Mouse (Mus musculus) cortical plate, adult 2 months (tissue): Measurements from ENCODE around the gene Nxnl1. TPM values are rescaled to one million over a fixed set of nuclear protein-coding genes. Genes with fewer than 3 reads are reported as not detected.

Experiments
- H3K27ac ChIP-seq: fragments of 200-500 bp; 2 replicates; pipeline ENCODE4 v1.5.1; 2012; ENCODE audit warnings: low read length, control low read depth, inconsistent platforms; ENCODE audit not compliant: insufficient read depth
- H3K4me1 ChIP-seq: fragments of 200-500 bp; 2 replicates; pipeline ENCODE4 v1.6.1; 2011; ENCODE audit warnings: low read length; ENCODE audit not compliant: control insufficient read depth, insufficient read depth
- H3K4me3 ChIP-seq: fragments of 200-500 bp; 2 replicates; pipeline ENCODE4 v1.5.1; 2011; ENCODE audit warnings: mild to moderate bottlenecking, low read length, control low read depth; ENCODE audit not compliant: insufficient read depth
- CTCF ChIP-seq: fragments of 200-500 bp; IDR thresholded peaks from 2 replicates; pipeline ENCODE4 v1.5.1; 2011; ENCODE audit warnings: mild to moderate bottlenecking, control low read depth, low read length; ENCODE audit not compliant: insufficient read depth; ENCODE audit errors: extremely low read depth
- POLR2A ChIP-seq: fragments of 200-500 bp; IDR thresholded peaks from 2 replicates; pipeline ENCODE4 v1.6.1; 2011; ENCODE audit warnings: mild to moderate bottlenecking, low read length, control low read depth; ENCODE audit not compliant: insufficient read depth; ENCODE audit errors: extremely low read depth
- polyA plus RNA-seq: library from polyadenylated mRNA; depleted of rRNA; stranded (reverse); fragments of >200 nt; gene quantifications from 2 replicates; pipeline ENCODE4 v1.2.3, GENCODE M21; 2012

The Nxnl1 gene
- polyA plus RNA-seq, 1 experiment: 0.04 TPM

DNA sequence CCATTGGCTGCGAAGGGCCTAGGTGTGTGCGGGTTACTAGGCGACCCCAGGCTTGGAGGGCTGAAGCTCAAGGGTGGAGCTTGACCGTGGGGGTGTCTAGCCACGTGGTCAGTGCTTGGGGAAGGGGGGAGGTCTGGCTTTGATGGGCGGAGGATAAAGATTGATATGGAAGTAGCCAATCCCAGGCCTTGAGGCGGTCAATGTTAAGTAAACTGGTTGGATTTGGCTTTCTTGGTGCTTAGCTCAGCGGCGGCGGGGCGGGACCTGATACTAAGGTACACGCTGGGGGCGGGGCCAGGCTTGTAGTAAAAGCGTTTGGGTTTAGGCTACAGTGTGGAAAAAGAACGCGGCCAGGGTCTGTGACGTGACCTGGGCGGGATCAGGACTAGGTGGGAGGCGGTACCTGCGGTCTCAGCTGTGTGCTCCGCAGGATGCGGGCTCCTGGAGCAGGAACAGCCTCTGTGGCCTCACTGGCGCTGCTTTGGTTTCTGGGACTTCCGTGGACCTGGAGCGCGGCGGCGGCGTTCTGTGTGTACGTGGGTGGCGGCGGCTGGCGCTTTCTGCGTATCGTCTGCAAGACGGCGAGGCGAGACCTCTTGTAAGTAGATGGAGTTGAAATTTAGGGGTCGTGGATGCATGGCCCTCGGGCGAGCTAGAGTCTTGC is 4.0 kb upstream of the Nxnl1 start:
- peak overlapping the region; percentile 58 for H3K4me3 ChIP-seq
- peaks cover 5% of the 10 kb centered on the region; the same call in 1 of the 2 replicates for H3K4me1 ChIP-seq
- TF ChIP-seq CTCF (no peak), POLR2A (peak; percentile 64; the same call in 1 of the 2 replicates)
- H3K27ac ChIP-seq: peak overlapping the region; percentile 72

DNA sequence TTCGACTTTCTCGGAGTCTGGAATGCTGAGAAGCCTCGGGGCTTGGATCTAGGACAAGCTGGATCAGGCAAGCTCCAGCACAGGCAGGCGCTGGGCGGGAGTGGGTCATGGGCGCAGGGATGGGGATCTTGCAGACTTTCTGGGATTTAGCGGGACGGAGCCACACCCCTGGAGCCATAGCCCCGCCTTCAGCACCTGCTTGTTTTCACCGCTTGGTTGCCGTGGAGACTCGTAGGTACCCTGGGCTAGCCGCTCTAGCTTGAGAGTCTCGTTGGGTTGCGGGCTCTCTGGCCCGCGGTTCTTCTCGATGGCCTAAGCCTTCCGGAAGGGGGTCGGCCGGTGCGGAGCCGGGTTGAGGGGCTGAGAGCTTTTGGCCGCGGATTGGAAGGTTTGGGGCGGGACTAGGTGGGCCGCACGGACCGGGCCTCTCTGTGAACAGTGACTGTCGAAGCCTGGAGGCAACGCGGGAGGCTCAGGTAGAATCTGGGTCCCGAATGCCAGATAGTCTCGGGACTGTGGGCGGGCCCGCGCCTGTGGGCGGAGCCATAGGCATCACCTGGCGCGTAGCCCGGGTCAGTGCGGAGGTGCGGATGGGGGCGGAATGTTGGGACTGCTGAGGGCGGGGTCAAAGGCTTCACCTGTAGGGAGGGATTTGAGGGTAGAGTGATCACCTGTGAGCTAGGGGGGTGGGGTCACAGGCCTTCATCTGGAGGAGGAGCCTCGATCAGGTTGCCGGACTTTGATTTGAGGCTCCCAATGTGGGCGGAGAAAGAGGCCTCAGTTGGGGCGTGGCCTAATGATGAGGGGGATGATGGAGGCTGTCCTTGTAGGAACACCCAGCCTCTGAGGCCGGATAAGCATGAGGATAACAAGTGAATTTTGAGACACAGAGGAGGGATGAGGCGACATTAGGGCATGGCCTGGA is 3.2 kb upstream of the Nxnl1 start:
- Histone ChIP-seq H3K4me1 (peaks cover 5% of the 10 kb centered on the region; the same call in 1 of the 2 replicates), H3K27ac (peak overlapping the region; percentile 72), H3K4me3 (peak overlapping the region; percentile 58)
- TF ChIP-seq CTCF (no peak), POLR2A (peak; percentile 21; the same call in 1 of the 2 replicates)

DNA sequence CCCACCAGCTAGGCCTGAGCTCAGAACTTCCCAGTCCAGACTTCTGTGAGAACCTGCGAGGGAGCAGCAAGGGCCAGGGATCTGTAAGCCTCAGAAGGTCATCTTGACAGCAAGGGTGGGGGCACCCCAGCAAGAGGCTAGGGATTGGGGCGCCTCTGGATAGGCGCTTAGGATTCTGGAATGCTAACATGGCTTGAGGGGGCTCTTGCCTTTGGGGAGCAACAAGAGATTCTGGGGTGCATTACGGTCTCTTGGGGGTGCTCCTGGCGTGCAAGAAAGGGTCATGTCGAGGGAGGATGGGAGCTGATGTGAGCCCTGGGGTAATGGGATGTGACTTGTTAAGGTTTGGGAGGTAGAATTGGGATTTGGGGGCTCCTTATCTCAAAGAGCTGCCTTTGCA is 2.5 kb upstream of the Nxnl1 start:
- H3K27ac ChIP-seq: peak overlapping the region; percentile 47
- peaks cover 5% of the 10 kb centered on the region; the same call in 1 of the 2 replicates for H3K4me1 ChIP-seq
- TF ChIP-seq CTCF: no peak
- peak overlapping the region; percentile 58 for H3K4me3 ChIP-seq

DNA sequence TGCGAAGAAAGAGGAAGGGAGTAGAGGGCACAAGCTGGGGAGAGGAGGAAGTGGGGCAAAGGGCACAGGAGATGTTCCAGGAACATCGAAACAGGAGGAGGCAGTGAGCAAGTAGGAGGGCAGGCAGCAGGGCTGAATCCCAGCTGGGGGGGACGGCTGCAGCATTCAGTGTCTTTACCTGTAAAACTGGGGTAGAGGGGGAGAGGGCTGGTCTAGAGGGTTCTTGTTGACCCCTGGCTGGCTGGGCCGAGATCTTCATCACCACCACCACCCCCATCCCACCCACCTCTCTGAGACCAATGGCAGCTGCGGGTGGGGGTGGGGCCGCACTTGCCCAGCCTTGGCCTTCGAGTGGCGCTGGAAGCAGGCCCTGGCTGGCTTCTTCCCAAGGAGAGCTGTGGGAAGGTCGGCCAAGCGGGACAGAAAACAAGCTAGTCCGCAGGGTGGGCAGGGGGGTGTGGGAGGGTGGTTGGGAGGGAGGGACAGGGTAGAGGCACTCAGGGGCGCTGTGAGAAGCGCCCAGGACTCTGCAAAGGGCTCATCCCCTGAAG is 2.1 kb upstream of the Nxnl1 start, which contains the start of gene Slc27a1:
Gene Slc27a1, plus strand, starts transcription at position 496 of the 551 bp plus-strand sequence.
- TF ChIP-seq CTCF (no peak), POLR2A (peak; percentile 35; the same call in 1 of the 2 replicates)
- peaks cover 5% of the 10 kb centered on the region; the same call in 1 of the 2 replicates for H3K4me1 ChIP-seq
- peak within 1 kb of the TSS; percentile 47 for H3K27ac ChIP-seq
- H3K4me3 ChIP-seq: peak within 1 kb of the TSS; percentile 58

DNA sequence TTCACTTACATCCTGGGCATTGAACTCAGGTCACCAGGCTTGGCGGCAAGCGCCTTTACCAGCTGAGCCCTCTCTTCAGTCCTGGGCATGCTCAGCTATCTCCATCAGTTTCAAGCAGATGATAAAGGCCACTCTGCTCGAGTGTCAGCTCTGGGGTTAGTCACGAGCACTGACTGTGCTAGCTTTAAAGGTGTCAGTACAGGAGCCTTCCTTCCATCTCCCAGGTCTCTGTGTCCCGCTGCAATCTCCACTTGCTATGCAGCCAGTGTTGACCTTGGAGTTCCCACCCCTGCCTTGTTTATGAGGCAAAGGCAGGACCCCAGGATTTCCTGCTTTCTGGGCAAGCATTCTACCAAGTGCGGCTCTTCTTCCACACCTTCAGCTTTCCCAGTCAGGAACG is 1.2 kb upstream of the Nxnl1 start:
- Histone ChIP-seq H3K4me3 (no peak overlapping the region), H3K4me1 (peaks cover 4% of the 10 kb centered on the region; the same call in 1 of the 2 replicates), H3K27ac (no peak overlapping the region)
- TF ChIP-seq POLR2A (no peak), CTCF (no peak)

DNA sequence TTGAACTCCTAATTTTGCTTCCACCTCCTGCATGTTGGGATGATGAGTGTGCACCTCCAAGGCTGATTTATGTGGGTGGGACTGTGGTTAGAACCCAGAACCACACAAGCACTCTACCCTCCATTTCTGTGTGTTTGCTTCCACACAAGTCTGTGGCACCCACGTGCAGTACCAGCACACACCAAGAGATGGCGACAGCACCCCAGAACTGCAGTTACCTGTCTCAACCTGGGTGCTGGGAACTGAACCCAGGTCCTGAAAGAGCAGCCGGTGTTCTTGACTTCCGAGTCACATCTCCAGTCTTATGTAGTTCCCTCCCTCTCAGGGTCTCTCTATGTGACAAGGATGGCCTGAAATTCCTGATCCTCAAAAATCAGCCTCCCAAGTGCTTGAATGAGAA is 2.4 kb downstream of the Nxnl1 start:
- Histone ChIP-seq H3K4me3 (no peak overlapping the region), H3K27ac (no peak overlapping the region), H3K4me1 (no peaks in the 10 kb centered on the region; the same call in 1 of the 2 replicates)
- TF ChIP-seq POLR2A: no peak
- no peak for TF ChIP-seq CTCF

DNA sequence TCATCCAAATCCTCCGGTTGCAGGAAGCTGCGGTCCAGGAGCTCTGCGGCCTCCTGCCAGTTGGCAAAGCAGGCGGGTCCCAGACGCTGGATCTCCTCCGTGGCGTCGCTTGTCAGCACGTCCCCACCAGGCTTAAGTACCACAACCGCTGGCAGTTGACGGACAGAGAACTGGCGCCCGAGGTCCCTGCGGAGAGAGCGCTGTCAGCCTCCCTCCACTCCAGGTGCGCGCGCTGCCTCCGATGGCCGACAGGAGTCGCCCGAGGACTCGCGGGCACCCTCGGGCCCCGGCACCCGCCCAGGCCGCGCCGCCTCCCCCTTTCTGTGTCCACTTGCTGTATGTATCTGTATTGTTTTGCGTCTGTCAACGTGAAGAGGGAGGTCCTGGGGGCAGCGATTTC is 3.6 kb downstream of the Nxnl1 start:
- Histone ChIP-seq H3K4me3 (no peak overlapping the region), H3K27ac (no peak overlapping the region), H3K4me1 (no peaks in the 10 kb centered on the region)
- TF ChIP-seq POLR2A (no peak), CTCF (peak; percentile 44)

DNA sequence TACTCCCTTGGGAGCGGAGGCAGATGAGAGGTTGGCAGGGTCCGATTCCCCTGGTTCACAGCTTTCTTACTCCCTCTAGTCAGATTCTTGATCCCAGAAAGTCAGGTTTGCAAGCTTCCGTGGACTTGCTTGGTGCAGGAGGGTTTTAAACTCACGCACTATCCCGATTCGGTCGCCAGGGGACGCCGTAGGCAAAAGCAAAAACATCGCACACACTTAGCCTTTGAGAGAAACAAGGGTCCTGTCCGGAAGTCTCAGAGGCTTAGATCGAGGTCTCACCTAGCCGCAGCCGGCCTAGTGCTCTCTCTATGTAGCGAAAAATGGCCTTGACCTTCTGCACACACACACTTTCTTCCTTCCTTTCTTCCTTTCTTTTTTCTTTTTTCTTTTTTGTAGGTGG is 5.0 kb downstream of the Nxnl1 start:
- peak; percentile 97 for TF ChIP-seq CTCF
- TF ChIP-seq POLR2A: no peak
- Histone ChIP-seq H3K27ac (no peak overlapping the region), H3K4me3 (no peak overlapping the region), H3K4me1 (no peaks in the 10 kb centered on the region)

DNA sequence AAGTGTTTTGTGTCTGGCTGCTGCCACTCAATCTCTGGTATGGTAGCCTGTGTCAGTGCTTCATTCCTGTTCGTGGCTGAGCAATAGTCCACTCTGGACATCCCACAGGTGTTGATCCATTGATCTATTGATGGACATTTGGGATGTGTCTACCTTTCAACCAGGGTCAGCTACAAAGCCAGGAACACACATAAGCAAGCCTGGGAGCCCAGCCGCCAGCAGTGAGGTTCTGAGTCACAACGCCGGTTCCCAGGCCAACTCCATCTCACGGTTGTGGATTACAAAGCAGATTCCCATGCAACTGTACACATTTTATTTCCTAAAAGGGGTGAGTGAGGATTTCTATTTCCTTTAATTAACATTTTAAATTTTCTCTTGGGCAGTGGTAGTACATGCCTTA is 5.6 kb downstream of the Nxnl1 start:
- TF ChIP-seq CTCF (no peak), POLR2A (no peak)
- no peaks in the 10 kb centered on the region for H3K4me1 ChIP-seq
- H3K27ac ChIP-seq: no peak overlapping the region
- H3K4me3 ChIP-seq: no peak overlapping the region
